Mouse (Mus musculus): ENCODE data around the gene Mdga1. TPM values are rescaled to one million over a fixed set of nuclear protein-coding genes. Genes with fewer than 3 reads are reported as not detected.

Gene Mdga1
- total RNA-seq, 2 experiments from 2014 or later: 44.9 to 47.7 TPM

GRCm38 (mm10) chr17:29928751-29929237 is 41.1 kb downstream of the Mdga1 start:
- DNase-seq: peak; percentile 25 to 32
- intact Hi-C loops (cut with DNase I): no loop called here

DNA sequence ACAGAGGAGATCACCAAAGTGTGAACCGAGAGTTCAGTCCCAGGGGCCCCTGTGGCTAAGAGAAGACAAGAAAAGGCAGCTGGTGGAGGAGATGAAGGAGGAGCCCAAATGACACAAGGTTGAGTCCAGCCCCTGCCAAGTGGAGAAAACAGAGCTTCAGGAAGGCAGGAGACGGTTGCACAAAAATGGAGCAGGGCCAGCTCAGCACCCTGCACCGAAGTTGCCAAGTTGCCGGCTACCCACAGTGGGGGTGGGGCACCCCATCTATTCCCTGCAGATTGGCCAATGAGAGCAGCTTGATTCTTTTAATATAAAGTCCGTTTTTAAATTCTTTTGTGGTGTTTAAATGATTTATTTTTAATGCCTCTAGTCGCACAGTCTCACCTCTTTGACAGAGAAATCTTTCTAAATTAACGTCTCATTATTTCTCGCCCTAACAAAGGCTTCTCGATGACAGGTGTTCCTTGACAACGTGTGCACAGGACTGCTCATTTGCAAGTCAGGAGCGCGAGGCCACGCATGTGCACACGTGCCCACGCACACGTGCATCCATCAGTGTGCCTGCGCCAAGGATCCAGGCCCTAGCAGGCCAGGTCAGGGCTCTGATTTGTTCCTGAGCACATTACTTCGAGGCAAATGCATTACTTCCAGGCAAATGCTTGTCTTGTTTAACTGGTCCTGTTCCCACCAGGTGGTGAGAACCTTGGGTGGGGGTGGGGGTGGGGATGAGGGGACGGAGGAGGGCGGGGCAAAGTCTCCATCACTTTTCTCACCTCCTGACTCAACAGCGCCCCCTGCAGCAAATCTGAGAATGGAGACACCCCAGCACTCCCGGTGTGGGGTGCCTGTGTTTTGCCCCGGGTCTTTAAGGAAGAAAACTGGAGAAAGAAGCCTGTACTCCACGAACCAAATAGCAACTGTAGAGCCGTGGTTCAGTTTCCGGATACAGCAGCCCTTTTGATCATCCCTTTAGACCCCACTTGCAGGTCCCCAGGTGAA is 44.0 kb downstream of the Mdga1 start:
- intact Hi-C loops (cut with DNase I): no loop called here
- no peak for DNase-seq

GRCm38 (mm10) chr17:29920089-29920488 is 49.8 kb downstream of the Mdga1 start:
- DNase-seq: no peak
- intact Hi-C loops (cut with DNase I): no loop called here

- intact Hi-C loops (cut with DNase I): no loop called here
Measured at GRCm38 (mm10) chr17:29919552-29919920, 50.4 kb downstream of the Mdga1 start.

DNA sequence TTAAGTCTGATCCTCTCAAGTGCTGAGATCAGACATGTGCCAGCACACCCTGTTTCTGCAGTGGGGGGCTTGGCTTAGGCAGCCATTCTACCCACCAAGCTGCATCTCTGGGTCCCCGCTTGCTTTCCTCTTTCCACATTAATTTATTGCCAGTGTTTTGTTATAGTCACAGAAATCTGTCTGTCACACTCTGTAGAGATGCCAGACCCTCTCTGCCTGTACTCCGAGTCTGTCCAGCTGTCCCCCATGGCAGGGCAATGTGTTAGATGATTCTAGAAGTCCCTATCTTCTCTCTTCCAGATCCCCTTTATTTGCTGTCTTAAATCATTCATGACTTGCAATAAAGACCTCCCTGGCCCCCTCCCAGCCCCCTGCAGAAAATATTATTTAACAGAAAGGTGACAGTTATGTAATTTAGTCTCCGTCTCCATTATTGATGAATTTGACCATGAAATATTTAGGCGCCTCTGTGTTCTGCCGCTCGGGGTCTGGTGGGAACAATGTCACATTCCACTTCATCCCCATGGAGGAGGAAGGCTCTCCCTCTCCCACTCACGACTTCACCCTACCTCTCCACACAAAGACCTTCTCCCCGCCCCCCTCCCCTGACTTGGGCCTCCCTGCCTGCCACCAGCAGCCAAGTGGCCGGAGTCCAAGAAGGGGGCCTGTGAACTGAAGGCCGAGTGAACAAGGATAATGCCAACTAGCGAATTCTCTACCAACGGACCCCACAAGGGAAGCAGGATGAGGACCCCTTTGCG is 50.9 kb downstream of the Mdga1 start:
- DNase-seq: no peak
- intact Hi-C loops (cut with DNase I): no loop called here

More at GRCm38 (mm10) chr17:29919552-29919920, 50.4 kb downstream of the Mdga1 start:
- no peak for DNase-seq

DNA sequence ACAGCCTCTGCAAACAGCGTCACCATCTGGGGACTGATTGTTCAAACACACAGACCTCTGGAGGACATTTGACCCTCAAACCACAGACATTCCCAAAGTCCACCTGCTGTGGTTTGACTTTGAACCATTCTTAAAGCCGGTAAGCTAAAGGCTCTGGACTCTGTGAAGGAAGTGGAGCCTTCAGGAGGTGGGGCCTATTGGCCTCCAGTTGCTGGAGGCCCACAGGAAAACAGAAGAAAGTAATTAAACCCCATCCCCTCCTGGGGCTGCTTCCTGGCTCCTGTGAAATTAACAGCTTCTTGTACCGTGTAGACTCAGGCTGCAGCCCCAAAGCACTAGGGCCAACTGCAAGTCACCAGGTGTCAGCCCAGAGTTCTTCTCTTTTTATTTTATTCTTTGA is 52.9 kb downstream of the Mdga1 start:
- intact Hi-C loops (cut with DNase I): no loop called here
- DNase-seq: no peak

DNA sequence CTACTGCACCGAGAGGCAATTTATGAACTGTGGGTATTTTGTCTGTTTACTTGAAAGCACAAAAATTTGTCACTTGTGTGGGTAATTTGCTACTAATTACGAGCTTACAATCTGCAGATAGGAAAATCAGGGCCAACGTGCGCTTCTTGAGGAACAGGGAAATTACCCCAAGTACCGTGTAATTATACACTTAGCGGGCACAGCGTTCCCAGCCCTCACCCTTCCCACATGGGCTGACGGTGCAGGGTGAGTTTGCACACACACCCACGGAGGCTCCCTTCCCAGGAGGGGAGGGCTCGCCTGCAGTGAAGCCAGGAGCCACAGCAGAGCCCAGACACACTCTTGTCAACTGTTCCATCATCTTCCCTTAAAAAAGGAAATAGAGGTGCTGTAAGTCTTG is 54.1 kb downstream of the Mdga1 start:
- intact Hi-C loops (cut with DNase I): no loop called here
- no peak for DNase-seq

DNA sequence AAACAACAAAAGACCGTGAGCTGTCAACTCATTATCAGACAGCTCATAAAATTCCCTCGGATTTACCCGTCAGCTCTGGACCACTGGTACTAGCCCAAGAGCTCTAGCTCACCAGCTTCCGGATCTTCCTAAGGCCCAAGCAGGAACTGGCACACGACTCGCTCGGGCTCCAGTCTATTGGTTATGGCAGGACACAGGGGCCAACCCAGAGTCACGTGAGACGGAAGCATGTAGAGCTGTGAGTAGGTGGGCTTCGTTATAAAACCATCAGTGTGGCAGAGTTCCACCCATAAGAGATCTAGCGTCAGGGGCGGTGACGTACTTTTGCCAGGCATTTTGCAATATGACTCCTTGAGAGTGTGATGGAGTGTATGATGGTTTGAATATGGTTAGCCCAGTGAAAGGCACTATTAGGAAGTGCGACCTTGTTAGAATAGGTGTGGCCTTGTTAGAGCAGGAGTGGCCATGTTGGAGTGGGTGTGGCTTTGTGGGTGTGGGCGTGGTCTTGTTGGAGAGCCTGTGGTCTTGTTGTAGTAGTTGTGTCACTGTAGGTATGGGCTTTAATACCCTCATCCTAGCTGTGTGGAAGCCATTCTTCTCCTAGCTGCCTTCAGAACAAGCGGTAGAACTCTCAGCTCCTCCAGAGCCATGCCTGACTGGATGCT is 56.5 kb downstream of the Mdga1 start:
- intact Hi-C loops (cut with DNase I): no loop called here
- DNase-seq: no peak

DNA sequence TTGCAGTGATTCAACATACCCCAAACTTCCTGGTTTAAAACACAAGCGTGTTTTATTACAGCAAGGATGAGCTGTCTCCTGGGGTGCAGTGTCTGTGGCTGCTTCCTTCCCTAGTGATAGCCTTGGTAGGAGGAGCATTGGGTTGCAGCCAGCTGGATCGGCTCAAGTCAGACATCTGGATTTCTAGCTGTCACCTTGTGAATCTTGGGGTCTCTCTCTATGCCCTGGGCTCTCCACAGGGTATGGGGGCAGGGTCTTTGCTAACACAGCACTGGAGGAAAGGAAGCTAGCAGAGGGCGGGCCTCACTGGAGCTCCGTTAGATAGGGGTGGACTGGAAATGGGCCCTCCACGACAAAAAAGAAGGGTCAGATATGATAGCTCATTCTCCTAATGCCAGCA is 57.2 kb downstream of the Mdga1 start:
- intact Hi-C loops (cut with DNase I): no loop called here
- no peak for DNase-seq

DNA sequence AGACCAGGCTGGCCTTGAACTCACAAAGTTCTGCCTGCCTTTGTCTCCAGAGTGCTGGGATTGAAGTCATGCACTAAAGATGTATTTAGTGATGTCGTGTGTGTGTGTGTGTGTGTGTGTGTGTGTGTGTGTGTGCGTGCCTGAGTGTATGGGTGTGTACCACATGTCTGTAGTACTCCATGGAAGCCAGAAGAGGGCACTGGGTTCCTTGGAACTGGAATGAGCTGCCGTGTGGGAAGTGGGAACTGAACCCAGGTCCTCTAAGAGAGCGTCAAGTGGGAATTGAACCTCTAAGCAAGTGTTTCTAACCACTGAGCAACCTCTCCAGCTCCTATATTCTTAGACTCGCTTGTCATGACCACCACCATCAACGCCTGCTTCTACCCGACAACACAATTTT is 60.9 kb downstream of the Mdga1 start:
- intact Hi-C loops (cut with DNase I): no loop called here
- no peak for DNase-seq

- DNase-seq: no peak
- intact Hi-C loops (cut with DNase I): loop anchor here (5.0 kb wide), 1 partner anchor 38 kb away; no protein-coding TSS in a partner anchor
Measured at GRCm38 (mm10) chr17:29904694-29905093, 65.2 kb downstream of the Mdga1 start.

GRCm38 (mm10) chr17:29902406-29903155 is 67.3 kb downstream of the Mdga1 start:
- DNase-seq: no peak
- intact Hi-C loops (cut with DNase I): loop anchor here (5.0 kb wide), 1 partner anchor 40 kb away; no protein-coding TSS in a partner anchor

GRCm38 (mm10) chr17:29900289-29900688 is 69.6 kb downstream of the Mdga1 start:
- no peak for DNase-seq
- intact Hi-C loops (cut with DNase I): loop anchor here (5.0 kb wide), 1 partner anchor 42 kb away; no protein-coding TSS in a partner anchor

DNA sequence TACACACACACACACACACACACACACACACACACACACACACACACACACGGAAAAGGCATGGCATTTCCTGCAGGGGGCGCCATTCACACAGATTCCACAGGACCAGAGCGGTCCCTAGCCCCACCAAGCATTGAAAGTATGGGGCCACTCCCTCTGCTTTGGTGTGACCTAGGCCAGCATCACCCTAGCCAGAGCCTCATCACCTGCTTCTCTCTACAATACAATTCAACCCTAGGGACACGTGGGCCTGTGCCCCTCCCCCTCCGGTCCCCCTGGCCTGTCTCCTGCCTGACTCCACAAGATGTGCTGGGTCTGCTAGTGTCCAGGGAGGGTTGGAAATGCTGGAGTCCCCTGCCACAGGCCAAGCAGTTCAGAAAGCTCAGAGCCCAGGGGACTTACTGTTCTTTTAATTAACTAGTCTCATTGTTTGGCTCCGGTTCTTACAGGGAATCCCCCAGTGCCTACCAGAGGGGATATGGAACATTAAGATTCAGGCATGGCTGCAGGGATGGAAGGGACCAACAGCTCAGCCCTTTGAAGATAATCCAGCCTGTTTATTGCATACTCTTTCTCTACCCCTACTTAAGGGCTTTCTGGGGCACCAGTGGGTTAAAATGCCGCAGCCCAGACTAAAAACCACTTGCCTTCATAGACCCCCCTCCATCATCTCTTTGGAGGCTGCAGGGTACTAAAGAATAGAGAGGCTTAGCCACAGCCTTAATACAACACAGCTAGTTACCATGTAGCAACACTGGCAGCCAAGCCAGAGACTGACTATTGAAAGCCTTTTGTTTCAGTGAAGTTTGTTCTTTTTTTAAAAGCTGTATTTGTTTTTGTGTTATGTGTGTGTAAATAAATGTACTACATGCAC is 73.5 kb downstream of the Mdga1 start:
- intact Hi-C loops (cut with DNase I): loop anchor here (10.0 kb wide), 1 partner anchor 298 kb away; no protein-coding TSS in a partner anchor
- DNase-seq: peak; percentile 35 to 43

DNA sequence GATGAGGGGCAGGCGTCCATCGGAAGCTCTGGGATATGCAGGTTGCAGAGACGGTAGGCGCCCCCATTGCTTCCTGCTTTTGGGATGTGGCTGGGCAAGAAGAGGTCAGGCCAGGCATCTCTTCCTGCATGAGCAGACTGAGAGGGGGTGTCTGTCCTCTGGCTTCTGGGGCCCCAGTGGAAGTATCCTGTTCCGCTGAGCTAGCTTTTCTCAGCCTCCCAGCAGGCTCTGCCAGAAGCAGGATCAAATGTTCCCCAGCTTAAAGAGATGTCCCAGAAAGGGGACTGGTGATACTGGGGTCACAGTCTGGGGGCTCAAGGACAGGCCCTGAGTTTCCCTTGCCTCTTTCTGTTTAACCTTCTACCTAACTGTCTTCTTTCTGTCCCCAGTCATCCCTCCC is 74.3 kb downstream of the Mdga1 start:
- intact Hi-C loops (cut with DNase I): loop anchor here (10.0 kb wide), 1 partner anchor 299 kb away; no protein-coding TSS in a partner anchor
- DNase-seq: peak in 1 of 2 experiments; percentile 33

GRCm38 (mm10) chr17:29894965-29895364 is 74.9 kb downstream of the Mdga1 start:
- DNase-seq: peak; percentile 33 to 56
- intact Hi-C loops (cut with DNase I): loop anchor here (10.0 kb wide), 1 partner anchor 300 kb away; no protein-coding TSS in a partner anchor

DNA sequence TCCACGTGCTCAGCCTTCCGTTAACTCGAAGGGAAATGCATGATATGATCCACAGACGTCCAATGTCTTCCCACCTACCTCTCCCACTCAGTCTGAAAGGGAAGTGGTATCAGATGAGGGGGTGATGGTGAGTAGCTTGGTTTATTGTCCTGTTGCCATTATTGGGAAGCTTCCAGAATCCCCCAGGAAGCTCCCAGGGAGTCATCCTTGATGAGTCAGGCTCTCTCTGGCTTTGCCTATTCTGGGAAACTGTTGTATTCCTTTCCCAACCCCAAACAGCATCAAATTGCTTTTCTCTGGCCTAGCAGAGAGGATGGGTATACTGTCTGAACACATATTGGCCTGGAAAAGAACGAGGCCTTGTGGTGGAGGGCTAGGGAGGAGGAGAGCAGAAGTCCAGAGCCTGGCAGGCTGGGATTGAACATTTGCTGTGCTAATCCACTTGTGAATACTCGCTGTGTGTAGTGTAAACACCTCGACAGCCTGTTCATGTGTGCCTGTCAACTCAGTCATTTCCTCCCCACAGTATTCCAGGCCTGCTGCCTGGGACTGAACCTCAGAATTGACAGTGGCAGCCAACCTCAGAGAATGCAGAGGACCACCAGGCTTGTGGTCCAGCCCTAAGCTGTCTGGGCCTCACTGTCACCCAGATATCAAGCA is 79.3 kb downstream of the Mdga1 start:
- intact Hi-C loops (cut with DNase I): loop anchor here (10.0 kb wide), 1 partner anchor 304 kb away; no protein-coding TSS in a partner anchor
- DNase-seq: no peak

Measured in gastrocnemius, postnatal 36 days (tissue).